Mouse (Mus musculus) WW6 (cell line): ENCODE data around the gene Foxo3.

ENCODE experiments used
- DNase-seq: peaks from one replicate; pipeline ENCODE4 v3.0.0-alpha.2; 2013; ENCODE audit warnings: low read depth, low spot score

Foxo3 gene

DNA sequence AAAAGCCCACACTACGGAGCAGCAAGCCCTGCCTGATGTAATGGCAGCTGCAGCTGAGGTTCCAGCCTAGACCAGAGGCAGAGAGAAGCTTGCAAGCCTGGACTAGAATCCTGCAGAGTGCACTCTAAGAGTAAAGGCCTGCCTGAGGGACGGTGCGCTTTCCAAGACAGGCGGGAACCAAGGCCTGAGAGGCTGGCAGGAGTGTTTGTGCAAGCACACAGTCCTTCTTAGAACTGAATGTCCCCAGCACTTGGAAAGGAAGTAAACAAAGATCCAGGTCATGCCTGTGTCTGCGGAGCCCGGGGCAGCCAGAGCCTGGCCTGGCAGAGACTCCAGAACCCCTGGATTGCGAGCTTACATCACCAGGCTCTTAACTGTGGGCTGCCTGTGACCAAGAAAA, 25.4 kb downstream of the Foxo3 start:
- DNase-seq, result no peak

DNA sequence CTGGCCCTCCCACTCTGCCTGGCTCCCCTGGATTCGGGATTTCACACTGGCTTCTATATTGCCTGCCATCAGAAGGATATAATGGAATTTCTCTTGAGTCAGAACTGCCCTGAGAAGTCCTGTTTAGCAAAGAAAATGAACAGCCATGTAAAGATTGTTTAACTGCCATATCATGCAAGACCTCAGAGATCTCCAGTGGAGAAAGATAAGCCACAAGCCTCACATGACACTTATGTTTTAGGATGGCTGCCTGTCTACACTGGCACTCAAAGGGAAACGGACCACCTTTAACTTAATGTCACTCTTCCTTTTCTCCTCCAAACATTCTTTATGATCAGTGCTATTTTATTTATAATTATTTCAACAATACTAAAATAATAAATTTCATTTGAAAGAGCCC, 26.6 kb downstream of the Foxo3 start:
- DNase-seq, result no peak

DNA sequence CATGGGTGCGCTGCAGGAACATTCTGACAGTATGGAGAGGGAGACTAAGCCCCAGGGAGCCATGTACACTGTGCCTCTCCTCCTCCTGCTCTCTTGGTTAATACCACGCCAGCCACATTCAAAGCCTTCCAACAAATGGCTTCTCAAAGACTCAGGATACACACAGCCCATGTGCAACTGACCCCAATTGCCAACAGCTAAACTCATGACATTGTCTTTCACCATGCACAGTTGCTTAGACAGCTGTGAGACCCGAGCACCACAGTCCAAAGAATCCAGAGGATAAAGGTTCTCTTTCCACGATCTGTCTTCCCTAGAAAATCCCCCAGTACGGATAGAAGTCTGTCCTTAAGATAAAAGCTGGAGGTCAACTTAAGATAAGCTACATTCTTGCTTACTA, 27.9 kb downstream of the Foxo3 start:
- no peak for DNase-seq

DNA sequence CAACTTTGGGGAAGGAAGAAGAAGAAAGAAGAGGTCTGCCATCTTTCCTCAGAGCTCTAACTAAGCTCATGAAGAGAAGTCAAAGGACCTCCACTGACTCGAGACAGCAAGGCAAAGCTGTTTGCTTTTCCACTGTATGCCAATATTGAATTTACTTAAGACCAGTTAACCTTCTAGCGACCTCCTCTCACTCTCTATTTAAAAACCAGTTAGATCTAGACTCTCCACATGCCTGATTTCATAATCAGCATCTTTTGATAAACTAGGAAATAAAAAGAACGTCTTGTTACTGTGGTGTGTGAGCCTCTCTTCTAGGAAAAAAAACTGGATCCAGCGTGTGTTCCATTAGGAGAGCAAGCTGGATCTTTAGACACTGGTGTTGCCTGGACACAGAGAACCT, 28.4 kb downstream of the Foxo3 start:
- DNase-seq, result no peak

DNA sequence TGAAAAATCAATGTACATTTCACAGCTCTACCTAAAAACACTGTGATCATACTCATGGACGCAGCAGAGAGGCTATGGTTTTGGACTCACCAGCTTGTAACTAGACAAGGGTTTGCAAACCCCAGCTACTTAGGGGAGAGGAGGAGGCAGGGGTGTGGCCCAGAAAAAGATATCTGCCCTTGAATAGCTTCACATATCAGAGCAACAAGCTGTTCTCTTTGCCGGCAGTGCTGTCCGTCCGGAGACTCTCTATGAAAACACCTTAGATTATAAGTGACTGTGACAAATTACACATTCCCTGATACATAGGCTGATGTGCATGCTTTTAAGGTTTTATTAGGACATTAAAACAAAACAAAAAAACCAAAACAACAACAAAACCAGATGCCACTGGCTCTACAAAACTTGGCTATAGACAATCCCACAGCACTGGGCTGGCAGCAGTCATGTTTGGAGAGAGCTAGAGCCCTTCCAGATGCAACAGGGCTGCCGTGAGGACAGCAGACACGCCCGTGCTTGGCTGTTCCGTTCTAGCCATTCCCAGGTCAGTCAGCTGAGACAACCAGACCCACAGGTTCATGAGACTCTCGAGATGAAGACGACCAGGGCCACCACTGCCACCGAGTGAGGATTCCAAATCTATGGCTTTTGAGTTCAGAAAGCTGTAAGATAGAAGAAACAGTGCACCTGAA, 29.3 kb downstream of the Foxo3 start:
- no peak for DNase-seq

DNA sequence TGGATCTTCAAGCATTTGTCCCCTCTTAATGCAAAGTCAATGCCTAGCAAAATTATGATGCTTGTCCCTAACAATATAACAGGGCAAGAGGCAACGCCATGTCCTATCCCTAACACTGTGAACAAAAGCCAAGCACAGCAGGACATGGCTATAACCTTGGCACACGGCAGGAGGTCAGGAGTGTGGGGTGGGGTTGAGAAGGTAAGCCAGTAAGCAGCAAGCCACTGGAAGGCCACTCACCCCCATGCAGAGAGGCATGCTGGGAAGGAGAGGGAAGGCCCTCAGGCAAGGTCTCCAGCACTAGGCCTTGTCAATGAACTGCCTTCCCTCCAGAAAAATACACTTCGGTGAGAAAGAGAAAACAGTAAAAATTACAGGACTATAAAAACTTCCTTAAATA, 30.1 kb downstream of the Foxo3 start:
- peak; percentile 65 for DNase-seq

DNA sequence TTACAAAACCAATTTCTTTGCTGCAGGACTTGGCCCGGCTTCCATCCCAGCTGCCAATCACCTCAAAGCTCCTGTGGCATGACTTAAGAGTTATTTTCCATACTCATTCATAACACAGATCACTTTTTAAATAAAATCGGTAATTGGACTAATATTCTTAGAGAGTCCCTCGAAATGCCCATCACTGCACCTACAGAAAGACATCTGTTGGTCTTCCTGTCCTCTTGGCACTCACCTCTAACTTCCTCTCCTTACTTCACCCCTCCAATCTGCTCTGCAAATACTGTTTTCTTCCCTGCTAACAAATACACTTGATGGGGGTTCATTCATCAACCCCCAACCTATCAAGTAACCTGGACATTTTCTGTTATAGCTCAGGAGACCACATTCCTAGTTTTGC, 30.9 kb downstream of the Foxo3 start:
- DNase-seq, result no peak

DNA sequence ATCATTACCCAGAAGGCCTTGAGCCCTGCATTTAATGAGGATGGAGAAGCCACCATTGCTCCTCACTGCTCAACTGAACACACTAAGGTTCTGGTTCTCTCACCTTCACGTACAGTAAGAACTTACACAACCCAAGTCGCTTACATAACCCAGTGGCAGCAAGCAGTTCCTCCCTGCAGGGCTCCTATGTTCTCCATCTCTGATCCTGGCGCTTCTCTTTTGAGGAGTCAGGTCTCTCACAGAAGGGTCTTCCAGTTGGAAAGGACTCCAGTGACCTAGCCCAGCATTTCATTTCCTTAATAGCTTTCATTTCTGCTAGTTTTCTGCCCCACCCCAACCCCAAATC, 31.3 kb downstream of the Foxo3 start:
- DNase-seq, result no peak

DNA sequence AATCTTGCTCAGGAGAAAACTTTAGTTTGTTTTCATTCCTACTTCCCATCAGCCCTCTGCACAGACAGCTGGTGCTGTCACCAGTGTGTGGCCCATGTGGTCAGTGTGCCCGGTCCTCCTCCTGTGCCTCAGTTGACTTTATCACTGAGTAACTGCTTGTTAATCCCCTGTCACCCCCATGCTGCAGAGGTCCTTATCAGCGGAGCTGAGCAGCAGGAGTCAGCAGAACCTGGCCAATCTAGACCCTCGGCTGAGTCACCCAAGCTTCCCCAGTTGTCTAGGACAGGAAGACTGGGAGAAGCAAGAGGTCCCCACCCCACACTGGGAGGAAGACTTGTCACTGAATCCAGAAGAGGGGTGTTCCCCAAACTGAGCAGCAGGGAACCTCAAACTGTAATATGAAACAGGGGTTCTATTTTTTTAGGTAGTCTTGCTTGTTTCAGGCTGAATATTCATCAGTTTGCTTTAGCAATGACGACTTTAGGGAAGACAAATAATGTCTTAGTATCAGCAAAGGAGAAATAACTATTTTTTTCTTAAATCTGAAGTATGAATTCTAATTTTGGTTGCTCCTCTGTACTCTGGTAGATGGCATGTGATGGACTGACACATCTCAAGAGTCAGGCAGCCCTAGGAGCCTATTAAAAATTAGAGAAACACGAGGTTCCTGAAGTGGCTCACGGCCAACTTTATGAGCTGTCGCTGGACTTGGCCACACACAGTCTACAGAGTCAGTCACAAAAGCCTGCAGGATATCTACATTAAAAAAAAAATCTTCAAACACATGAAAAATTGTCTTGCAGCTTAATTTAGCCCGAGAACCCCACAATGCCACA, 31.9 kb downstream of the Foxo3 start:
- DNase-seq, result no peak

DNA sequence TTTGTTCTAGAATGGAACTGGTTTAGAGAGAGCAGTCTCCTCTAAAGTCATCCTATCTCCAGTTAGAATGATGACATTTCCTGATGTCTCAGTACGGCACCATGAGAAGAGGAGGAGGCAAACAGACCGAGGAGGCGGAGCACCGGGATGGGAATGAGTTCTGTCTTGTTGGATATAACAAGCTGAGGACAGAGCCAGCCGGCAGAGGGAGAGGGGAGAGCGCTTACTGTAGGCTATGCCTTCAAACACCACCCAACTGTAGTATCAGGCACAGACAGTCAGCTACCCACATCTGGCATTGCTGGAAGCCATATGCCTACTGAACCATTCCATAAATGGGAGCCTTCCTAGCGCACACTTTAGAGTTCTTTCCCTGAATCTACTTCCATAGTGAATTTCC, 32.6 kb downstream of the Foxo3 start:
- DNase-seq, result no peak

DNA sequence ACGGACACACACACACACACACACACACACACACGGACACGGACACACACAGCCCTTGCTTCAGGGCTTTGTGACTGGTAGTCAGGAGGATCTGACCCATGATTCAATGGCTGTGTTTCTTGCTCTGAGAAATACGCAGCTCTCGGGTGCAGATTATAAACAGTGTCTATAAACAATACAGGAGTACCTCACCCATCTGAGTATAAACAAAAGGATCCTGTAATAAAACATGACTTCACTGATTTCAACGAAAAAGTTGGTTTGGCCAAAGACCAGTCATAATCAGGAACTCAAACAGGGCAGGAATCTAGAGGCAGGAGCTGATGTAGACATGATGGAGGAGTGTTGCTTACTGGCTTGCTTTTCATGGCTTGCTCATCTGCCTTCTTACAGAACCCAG, 34.1 kb downstream of the Foxo3 start:
- no peak for DNase-seq

DNA sequence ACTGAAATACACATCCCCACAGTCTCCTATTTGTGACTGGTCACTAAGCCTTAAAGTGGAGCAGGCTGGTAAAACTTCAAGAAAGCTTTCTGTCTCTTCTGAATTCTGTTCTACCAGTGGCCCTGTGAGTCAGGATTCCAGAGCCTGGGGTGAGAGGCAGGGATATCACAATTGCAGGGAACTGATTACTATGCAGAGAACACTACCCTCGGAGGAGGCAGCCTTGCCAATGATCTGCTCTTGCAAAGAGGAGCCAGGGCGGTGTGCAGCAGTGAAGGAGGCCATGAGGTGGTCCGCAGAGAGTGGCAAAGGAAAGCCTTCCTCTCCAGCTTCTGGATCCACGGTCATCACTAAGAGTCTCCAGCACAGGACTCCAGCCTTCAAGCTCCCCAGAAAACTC, 34.8 kb downstream of the Foxo3 start:
- DNase-seq, result no peak

DNA sequence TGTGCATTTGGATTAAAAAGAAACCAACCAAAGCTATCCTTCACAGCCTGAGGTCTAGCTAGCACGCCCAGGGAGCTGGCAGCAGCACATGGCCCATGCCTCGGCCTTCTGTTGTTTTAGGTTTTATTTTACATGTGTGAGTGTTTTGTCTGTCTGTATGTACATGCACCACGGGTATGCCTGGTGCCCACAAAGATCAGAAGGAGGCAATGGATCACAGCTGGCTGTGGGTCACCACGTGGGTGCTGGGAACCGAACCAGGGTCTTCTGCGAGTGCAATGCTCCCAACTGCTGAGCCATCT, 36.8 kb downstream of the Foxo3 start:
- no peak for DNase-seq

DNA sequence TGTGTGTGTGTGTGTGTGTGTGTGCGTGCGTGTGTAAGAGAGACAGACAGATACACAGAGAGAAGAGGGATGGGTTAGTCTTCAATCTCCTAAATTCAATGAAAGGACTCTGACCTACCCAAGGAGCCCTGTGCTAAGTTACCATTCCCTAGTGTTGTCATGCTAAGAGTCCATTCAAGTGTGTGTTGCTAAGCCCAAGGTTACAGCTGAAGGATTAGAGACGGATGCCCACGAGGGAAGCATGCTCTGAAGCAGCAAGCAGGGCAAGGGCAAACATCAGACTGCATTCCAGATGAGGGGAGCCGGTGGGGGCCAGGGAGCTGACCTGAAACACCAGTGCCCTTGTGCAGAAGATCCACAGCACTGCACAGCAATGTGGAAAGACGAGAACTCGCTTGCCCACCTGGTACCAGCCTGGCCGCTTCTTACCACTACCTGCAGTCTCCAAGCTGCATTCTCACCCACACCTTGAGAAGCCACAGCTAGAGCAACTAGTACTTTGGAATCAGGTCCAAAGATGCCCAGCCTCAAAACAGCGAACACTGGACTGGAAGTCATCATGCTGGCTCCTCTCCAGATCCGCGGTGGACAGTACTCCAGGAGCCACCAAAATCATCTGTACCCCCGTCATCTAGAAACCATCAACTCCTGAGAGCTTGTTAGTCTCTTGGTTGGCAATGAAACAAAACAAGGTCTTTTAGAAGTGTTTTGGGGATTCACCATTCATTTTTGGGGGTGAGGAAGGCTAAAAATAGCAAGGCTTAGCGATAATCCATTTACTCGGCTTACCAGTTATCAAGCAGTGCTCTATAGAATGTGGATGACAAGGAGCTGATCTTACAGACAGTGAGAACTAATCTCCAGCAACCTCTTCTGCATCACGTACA, 37.4 kb downstream of the Foxo3 start:
- no peak for DNase-seq

DNA sequence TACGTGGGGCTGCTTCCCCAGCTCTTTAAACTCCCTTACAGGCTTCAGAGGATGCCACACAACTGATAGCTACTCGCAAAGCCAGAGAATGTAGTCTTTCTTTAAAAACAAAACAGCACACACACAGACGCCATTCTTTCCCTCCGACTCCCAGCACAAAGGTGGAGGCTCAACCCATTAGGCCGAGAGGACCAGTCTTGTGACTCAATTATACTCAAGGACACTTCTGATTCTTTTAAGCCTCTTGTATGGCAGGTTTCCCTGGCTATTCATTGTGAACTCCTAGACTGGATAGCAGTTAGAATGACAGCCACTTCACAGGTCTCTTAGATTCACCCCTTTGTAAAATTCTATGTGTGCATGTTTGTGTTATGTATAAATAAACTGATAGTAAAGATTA, 38.3 kb downstream of the Foxo3 start:
- no peak for DNase-seq

DNA sequence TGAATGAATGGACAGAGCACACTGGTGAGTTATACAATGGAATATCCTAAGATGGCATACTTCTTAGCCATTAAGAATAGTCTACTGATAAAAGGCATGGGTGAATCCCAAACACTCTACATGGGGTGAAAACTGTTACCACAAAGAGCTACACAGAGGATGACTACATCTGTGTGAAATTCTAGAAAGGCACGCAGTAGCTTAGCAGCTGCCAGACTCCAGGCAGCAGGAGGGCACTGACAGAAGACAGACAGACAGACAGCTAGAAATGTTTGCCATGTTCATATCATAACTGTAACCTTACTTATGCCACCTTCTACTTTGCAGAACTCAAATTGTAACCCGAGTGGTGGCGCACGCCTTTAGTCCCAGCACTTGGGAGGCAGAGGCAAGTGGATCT, 39.0 kb downstream of the Foxo3 start:
- DNase-seq, result no peak

DNA sequence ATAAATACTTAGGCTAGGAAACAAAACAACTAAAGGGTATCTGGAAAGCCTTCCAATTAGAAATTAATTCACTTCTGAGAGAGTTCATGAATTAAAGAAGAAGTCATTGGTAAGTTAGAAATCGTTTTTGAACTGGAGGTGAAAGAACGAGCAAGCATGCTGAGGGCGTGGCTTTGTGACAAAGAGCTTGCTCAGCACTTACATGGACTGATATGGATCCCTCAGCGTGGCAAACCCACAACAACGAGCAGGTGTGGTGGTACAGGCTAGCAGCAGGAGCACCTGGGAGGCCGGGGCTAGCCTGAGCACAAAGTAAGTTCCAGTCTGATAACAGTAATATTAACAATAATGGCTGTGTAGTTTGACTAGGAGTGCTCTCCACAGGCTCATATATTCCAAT, 41.2 kb downstream of the Foxo3 start:
- no peak for DNase-seq

DNA sequence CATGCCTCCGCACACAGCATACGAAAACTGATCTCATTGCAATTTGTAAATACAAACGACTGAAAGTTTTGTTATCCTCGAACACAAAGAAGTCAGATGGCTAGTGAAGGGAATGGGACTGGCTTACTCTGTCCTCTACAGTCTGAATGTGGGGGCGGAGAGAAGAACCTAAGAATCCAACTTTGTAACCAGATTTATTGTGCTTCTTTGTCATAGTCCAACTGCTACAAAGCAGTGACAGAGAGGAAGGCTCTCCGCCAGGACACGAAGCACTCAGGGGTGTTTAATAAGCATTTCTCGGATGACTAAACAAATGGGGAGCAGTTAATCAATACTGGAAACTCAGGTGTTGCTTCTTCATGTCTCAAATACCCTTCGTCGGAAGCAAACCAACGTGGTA, 43.6 kb downstream of the Foxo3 start:
- no peak for DNase-seq

DNA sequence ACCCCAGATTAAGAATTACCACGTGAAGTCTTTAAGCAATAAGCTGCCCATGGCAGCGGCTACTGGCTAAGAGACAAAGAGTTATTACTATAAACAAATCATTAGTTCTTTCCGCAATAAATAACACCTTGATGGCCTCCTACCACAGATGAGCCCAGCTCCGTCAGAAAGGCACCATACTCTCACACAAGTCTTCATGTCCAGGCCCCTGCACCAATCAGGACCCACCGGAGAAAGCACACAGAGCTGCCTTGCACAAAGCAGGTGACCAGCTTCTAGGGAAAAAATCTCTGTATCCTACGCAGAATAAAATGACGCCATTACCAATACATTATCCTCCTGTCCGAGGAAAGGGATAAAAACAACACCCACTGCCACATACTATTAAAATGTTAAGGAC, 44.7 kb downstream of the Foxo3 start:
- no peak for DNase-seq

DNA sequence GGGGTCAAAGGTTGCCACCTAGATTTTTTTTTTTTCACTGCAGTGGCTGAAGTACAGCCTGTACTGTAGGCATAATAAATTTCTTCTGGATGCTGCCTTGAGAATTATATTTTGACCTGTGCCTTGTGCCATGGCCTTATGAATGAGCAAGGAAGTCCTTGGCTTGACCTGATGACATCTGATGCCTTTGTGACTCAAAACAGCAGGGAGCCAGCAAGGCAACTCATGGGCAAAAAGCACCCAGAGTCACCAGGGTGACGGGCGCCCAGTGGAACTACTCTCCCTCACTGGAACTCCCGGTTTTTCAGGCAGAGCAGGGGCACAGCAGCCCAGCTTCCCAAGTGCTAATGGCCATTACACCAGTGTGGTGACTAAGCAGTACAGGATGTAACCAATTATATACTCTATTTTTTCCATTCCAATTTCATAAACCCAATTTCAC, 45.4 kb downstream of the Foxo3 start:
- DNase-seq, result no peak

DNA sequence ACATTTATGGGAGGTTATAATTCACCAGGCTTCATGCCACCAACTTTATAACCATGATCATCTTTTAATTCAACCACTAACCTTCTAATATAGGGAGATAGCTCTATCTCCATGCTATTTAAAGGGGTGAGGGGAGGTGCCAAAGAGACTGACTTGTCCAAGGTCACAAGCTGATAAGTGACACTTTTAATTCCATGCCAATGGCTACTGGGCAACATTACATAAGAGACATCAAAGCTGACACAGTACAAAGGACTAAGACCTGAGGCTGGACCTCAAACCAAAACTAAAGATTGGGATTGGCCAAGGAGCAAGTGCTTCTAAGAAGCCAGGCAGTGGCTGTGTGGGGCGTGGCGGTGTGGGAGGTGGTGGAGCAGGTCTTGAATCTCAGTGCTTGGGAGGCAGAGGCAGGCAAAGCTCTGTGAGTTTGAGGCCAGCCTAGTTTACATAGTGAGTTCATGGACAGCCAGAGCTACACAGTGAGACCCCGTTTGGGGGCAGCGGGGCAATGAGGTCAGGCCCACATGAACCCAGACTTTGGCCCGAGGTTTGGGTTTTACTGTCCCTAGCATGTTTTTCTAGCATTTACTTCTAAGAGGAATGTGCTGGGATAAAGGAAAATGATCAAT, 46.0 kb downstream of the Foxo3 start:
- DNase-seq, result no peak

DNA sequence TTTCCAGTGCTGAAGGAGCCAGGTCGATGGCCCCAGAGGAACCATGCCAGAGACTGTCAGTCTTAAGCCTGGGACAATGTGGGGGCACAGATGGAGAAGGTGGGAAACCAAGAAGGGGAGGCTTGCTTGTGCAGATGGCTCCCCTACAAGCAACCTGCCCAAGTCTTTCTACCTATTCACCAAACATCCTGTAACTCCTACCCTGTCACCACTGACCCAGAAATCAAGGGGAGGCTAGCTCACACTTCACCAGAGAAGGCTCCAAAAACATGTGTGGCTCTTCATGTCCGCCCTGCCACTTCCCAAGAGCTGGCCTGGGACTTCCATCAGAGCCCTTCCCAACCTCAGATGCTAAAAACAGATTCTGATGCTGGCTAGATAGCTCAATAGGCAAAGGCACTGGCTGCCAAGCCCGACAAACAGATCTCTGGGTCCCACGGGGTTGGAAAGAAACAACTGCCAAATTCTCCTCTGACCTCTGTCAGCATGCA, 48.8 kb downstream of the Foxo3 start:
- no peak for DNase-seq
